Mouse (Mus musculus) thymus, adult 2 months (tissue): ENCODE measurements around the gene Sec14l5.

Experiments used
- CTCF ChIP-seq: fragments of 200-500 bp; IDR thresholded peaks from 2 replicates; pipeline ENCODE4 v1.5.1; 2012; ENCODE audit warnings: mild to moderate bottlenecking, control low read depth, low read length, moderate library complexity, borderline replicate concordance; ENCODE audit not compliant: control insufficient read depth, poor library complexity, insufficient read depth; ENCODE audit errors: extremely low read depth
- POLR2A ChIP-seq: fragments of 200-500 bp; IDR thresholded peaks from 2 replicates; pipeline ENCODE4 v1.6.1; 2012; ENCODE audit warnings: mild to moderate bottlenecking, low read length, control low read depth, moderate library complexity; ENCODE audit not compliant: control insufficient read depth, poor library complexity, insufficient read depth; ENCODE audit errors: extremely low read depth

DNA sequence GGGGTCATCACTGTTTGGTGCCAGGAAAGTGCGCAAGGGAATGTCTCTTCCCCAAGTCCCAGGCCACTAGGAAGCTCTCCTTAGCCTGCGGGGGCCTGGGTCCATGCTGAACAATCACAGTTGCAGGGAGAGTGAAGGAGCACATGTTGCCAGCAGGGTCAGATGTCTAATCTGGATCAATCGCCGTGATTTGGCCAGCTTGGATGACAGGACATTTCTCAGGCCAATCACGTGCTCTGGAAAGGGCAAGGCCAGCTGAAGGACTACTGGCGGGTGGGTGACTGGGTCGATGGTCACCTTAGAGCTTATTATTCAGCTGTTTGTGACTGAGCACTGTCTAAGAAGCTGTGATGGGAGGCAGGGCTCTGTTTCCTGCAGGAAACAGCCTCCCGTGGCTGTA is 37.2 kb downstream of the Sec14l5 start:
- TF ChIP-seq CTCF: no peak
- TF ChIP-seq POLR2A: no peak
